Mouse (Mus musculus) activated CD4-positive, CD25-positive, alpha-beta regulatory T cell (primary cell): ENCODE data around the gene Ecsit. TPM values are rescaled to one million over a fixed set of nuclear protein-coding genes. Genes with fewer than 3 reads are reported as not detected.

ENCODE experiments used
- polyA plus RNA-seq, 2 experiments: library from polyadenylated mRNA; unstranded; fragments of 100-300 nt; shearing (Covaris generic); gene quantifications; one replicate each; pipeline ENCODE4 v1.2.1; 2017

Gene Ecsit
- 10 to 100 TPM; 39.4 to 53.9 TPM for polyA plus RNA-seq

DNA sequence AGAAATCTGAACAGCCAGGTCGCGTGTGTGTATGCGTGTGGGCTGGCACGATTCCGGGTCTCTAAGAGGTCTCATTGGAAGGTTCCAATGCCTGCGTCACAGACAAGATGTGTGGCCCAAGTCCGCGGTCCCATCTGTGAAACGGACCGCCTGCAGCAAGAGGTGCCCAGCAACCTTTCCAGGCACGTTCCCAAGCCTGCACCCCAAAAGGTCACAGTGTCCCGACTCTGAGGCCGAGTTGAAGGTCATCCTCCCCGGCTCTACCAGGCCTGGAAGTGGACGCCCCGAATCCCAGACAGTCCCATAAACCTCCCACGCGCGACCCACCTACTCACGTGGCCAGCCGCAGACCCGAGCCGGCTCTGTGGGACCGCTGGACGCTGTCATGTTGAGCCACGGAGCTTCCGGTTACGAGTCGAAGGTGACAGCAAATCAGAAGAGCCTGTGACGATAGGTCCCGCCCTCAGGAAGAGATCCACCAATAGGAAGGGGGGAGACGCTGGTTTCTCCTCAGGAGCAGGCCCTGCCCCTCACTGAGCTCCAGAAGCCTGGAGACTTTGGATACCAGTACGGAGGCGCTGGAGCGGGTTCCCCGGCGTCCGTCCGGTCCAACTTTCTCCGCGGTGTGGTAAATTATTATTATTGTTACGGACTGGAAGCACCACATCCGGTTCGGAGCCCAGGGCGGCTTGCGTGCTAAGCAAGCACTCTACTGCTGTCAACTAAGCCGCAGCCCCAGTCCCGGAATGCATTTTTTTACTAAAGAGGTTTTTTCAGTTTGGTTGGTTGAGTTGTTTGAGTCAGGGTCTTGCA is at the start of gene Ecsit:
Gene Ecsit (minus strand): TSS at position 417 of the 813 bp plus-strand sequence.

GRCm38 (mm10) chr9:22116740-22117426 is 31.6 kb upstream of the Ecsit start, which contains the start of gene Elof1:
TSS of gene Elof1 (minus strand) at chr9:22117172.

GRCm38 (mm10) chr9:22098993-22099696 is 13.9 kb upstream of the Ecsit start, which contains the start of gene Cnn1:
TSS of gene Cnn1 (plus strand) at chr9:22099216.

GRCm38 (mm10) chr9:22070791-22071573 is 14.3 kb downstream of the Ecsit start, which contains the start of the genes Gm49318 and Zfp653:
TSS of gene Gm49318 (minus strand) at chr9:22071259.
TSS of gene Zfp653 (minus strand) at chr9:22071376.

DNA sequence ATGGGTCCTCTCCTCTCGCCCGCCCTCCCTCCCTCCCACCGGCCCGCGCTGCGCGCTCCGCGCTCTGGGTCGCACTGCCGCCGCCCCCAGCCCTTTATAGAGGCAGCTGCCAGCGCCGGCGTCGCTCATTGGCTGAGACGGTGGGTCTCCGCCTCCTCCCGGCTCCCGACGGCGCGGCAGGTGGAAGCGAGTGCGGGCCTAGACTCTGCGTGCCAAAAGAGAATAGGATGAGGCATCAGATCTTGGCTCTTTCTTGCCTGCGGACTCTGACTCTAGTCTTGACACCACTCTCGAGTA is 33.3 kb downstream of the Ecsit start, which contains the start of gene Elavl3:
Gene Elavl3 (minus strand): TSS at position 66 of the 297 bp plus-strand sequence.

Other genes with a start within 250 kb of the Ecsit start
- not detected for gene Angptl8, start 249.9 kb downstream of the Ecsit start, polyA plus RNA-seq
- gene Dock6, start 232.8 kb downstream of the Ecsit start, polyA plus RNA-seq: 1 to 10 TPM in 1 of 2 experiments, under 1 TPM in 1; 0.60 to 1.2 TPM
- gene Rab3d, start 167.2 kb downstream of the Ecsit start, polyA plus RNA-seq: 10 to 100 TPM in 1 of 2 experiments, 1 to 10 TPM in 1; 6.1 to 10.7 TPM
- gene Ccdc159, start 158.0 kb downstream of the Ecsit start, polyA plus RNA-seq: under 1 TPM; 0.21 to 0.24 TPM
- gene Tmem205, start 157.9 kb downstream of the Ecsit start, polyA plus RNA-seq: 1 to 10 TPM; 1.7 to 4.5 TPM
- gene Plppr2, start 148.4 kb downstream of the Ecsit start, polyA plus RNA-seq: under 1 TPM; 0.09 to 0.27 TPM
- gene Swsap1, start 129.7 kb downstream of the Ecsit start, polyA plus RNA-seq: 1 to 10 TPM; 7.7 to 9.4 TPM
- 1 to 10 TPM in 1 of 2 experiments, not detected in 1; 2.5 TPM for gene Epor, start 121.9 kb downstream of the Ecsit start, polyA plus RNA-seq
- gene Rgl3, start 96.0 kb downstream of the Ecsit start, polyA plus RNA-seq: under 1 TPM in 1 of 2 experiments, not detected in 1; 0.11 TPM
- gene Ccdc151, start 82.8 kb downstream of the Ecsit start, polyA plus RNA-seq: under 1 TPM in 1 of 2 experiments, not detected in 1; 0.16 TPM
- gene Prkcsh, start 82.6 kb downstream of the Ecsit start, polyA plus RNA-seq: 10 to 100 TPM; 75.9 to 94.6 TPM
- not detected for gene Elavl3, start 33.4 kb downstream of the Ecsit start, polyA plus RNA-seq
- gene Gm49318, start 14.2 kb downstream of the Ecsit start, polyA plus RNA-seq: not detected
- gene Zfp653, start 14.1 kb downstream of the Ecsit start, polyA plus RNA-seq: 10 to 100 TPM; 16.4 to 20.2 TPM
- gene Cnn1, start 13.8 kb upstream of the Ecsit start, polyA plus RNA-seq: under 1 TPM in 1 of 2 experiments, not detected in 1; 0.15 TPM
- gene Elof1, start 31.7 kb upstream of the Ecsit start, polyA plus RNA-seq: 100 to 1,000 TPM in 1 of 2 experiments, 10 to 100 TPM in 1; 78.2 to 107 TPM
- gene Acp5, start 50.3 kb upstream of the Ecsit start, polyA plus RNA-seq: 100 to 1,000 TPM; 159 to 391 TPM
- gene Pigyl, start 71.4 kb upstream of the Ecsit start, polyA plus RNA-seq: 10 to 100 TPM; 42.8 to 60.2 TPM
- not detected for gene Zfp872, start 102.7 kb upstream of the Ecsit start, polyA plus RNA-seq
- gene Zfp809, start 140.3 kb upstream of the Ecsit start, polyA plus RNA-seq: 10 to 100 TPM; 36.6 to 43.6 TPM
- gene Zfp599, start 174.5 kb upstream of the Ecsit start, polyA plus RNA-seq: 1 to 10 TPM; 2.9 to 4.1 TPM
- 10 to 100 TPM; 12.4 to 27.2 TPM for gene Zfp810, start 222.2 kb upstream of the Ecsit start, polyA plus RNA-seq